Mouse (Mus musculus): ENCODE measurements around the gene Plcd1. TPM values are rescaled to one million over a fixed set of nuclear protein-coding genes. Genes with fewer than 3 reads are reported as not detected.

Gene Plcd1
- total RNA-seq, 4 experiments from 2014 or later, result 8.5 to 19.9 (median 13.2) TPM

- no peak for DNase-seq
Observed at GRCm38 (mm10) chr9:119090462-119090861, 2.8 kb downstream of the Plcd1 start.

- DNase-seq, result no peak
Observed at GRCm38 (mm10) chr9:119089437-119089836, 3.9 kb downstream of the Plcd1 start.

GRCm38 (mm10) chr9:119088148-119088801 is 5.0 kb downstream of the Plcd1 start:
- peak; percentile 94 for DNase-seq

- DNase-seq, result no peak
Observed at GRCm38 (mm10) chr9:119087309-119087708, 6.0 kb downstream of the Plcd1 start.

GRCm38 (mm10) chr9:119086451-119086850 is 6.9 kb downstream of the Plcd1 start:
- DNase-seq, result no peak

- no peak for DNase-seq
Observed at GRCm38 (mm10) chr9:119083966-119084365, 9.3 kb downstream of the Plcd1 start.

- no peak for DNase-seq
Observed at GRCm38 (mm10) chr9:119082656-119083430, 10.5 kb downstream of the Plcd1 start.

- no peak for DNase-seq
Observed at GRCm38 (mm10) chr9:119082039-119082438, 11.3 kb downstream of the Plcd1 start.

GRCm38 (mm10) chr9:119080040-119080675 is 13.1 kb downstream of the Plcd1 start:
- DNase-seq, result no peak

- no peak for DNase-seq
Observed at GRCm38 (mm10) chr9:119075685-119076084, 17.6 kb downstream of the Plcd1 start.

GRCm38 (mm10) chr9:119073184-119073895 is 20.0 kb downstream of the Plcd1 start:
- DNase-seq, result no peak

GRCm38 (mm10) chr9:119071786-119072185 is 21.5 kb downstream of the Plcd1 start:
- DNase-seq, result no peak

GRCm38 (mm10) chr9:119070173-119070825 is 23.0 kb downstream of the Plcd1 start:
- no peak for DNase-seq

GRCm38 (mm10) chr9:119068266-119068665 is 25.0 kb downstream of the Plcd1 start:
- DNase-seq, result no peak

- DNase-seq, result peak; percentile 52
Observed at GRCm38 (mm10) chr9:119067601-119068000, 25.7 kb downstream of the Plcd1 start.

GRCm38 (mm10) chr9:119064296-119064695 is 29.0 kb downstream of the Plcd1 start:
- DNase-seq, result no peak

- no peak for DNase-seq
Observed at GRCm38 (mm10) chr9:119063036-119063644, 30.2 kb downstream of the Plcd1 start.

- DNase-seq, result no peak
Observed at GRCm38 (mm10) chr9:119060701-119061100, 32.6 kb downstream of the Plcd1 start.

- DNase-seq, result no peak
Observed at GRCm38 (mm10) chr9:119058245-119058644, 35.1 kb downstream of the Plcd1 start.

GRCm38 (mm10) chr9:119055336-119055735 is 38.0 kb downstream of the Plcd1 start:
- DNase-seq, result no peak

GRCm38 (mm10) chr9:119053964-119054576 is 39.2 kb downstream of the Plcd1 start:
- DNase-seq, result no peak

Data from adrenal gland, adult 8-10 months (tissue).